Mouse (Mus musculus) layer of hippocampus, adult 18-20 months (tissue): ENCODE measurements at regions not wholly inside any gene's neighbourhood (a gene's known extent, or its start where the extent isn't known, plus 50 kb on each side); places are given as distances from the start of the nearest gene placed in this dataset.

Experiments
- DNase-seq, 2 experiments: peaks; one replicate each; pipeline ENCODE4 v3.0.0; 2022; ENCODE audit warnings: low spot score in 2 of 2

GRCm38 (mm10) chr15:94067721-94068120 is 397.5 kb downstream of the Adamts20 start:
- DNase-seq = no peak

DNA sequence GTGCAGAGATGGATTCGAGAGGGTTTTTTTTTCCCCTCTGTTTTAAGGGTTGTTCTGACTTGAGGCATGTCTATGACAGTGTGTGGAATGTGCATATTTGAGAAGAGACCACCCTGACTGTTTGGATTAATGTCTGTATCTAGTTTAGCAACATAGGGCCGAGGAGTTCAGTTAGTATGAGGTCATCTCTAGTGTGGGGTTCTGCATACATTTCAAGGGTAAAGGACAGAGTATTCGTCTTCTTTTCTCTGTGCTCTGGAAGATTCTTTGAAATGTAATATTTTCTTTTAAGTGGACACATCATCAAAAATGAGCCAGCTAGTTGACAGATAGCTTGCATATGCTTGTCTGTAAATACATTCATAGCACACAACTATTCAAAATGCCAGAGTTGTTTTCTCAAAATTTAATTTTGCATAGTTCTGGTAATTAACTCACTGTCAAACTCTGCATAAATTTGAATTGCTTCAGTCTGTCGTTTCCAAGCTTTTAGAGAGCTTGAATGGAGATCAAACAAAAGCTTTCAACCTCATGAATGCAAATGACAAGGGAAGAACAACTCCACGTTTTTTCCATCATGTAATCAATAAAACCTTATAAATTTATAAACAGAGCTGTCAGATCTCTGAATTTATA is 415.5 kb downstream of the Adamts20 start:
- no peak for DNase-seq

GRCm38 (mm10) chr15:94046186-94046585 is 419.0 kb downstream of the Adamts20 start:
- no peak for DNase-seq

DNA sequence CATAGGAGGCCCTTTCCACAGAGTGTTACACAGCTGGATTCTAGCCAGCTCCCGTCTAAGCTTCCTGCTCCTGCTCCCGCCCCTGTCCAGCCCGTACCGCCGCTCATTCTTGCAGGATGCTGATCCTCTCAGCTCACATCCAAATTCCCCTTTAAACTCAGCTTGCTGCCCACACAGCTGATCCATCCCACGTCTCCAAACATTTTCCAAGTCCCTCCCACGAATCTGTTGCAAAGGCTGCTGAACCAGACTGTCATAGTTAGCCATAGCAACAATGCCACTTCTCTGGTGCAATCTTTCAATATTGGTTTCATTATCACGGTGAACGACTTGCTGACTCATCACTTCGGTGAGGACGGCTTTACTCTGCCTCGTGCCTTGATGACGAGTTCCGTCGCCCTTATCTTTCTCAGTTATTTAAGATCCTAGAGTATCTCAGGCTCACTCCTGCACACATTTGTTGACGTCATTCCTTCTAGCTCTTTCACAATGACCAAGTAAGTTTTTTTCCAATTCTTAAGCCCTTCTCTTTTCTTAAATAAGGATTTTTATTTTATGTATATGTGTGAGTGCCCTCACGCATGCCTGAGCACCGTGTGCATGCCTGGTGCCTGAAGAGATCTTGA is 420.0 kb downstream of the Adamts20 start:
- peak; percentile 57 to 81 for DNase-seq

DNA sequence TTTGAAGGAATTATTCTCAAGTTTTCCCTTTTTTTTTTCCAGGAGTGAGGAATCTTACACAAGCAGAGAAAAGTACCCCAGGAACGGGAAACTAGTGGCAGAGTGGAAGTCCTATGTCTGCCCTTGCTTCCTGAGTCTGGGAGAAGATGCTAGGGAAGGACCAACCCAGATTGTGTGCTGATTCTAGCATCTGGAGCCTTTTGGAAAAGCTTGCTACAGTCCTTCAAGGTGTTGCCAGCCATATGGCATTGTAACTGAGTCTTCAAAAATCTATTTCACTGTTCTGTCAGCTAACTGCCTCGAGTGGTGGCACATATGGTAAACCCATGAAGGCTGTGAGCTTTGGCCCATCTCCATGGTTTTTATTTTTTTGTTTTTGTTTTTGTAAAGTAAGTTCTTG is 432.3 kb downstream of the Adamts20 start:
- DNase-seq = peak; percentile 9 to 62

DNA sequence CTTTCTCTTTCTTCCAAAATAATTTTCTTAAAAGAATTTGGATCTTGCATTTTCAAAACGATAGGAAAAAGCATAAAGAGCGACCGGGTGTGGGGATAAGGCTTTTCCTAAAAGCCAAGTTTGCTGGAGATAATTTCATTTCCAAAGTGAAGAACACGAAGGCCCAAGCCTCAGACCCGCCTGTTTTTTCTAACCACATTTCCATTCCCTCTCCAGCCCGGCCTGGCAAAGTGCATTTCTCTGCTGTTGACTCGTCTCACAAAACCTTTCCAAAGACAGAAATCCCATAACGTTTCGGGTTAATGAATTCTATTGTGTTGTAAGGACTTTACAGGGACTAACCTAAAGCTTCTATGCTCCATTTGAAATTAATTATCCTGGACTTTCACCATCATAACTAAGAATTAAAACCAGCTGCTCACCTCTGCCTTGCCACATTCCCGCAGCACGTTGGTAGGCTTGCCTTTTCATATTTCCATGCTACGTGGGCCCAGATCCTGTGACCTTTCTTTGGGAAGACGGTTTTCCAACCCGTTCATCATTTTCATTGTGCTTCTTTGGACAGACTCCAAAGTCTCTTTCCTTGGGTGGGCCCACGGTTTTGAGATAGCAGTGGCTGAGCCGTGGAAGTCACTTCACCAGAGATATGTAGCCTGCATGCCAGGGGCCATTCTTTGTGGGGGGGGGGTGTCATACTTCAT is 430.5 kb upstream of the Prickle1 start:
- no peak for DNase-seq

- DNase-seq = no peak
Observed at GRCm38 (mm10) chr15:94025239-94025971, 429.7 kb upstream of the Prickle1 start.

DNA sequence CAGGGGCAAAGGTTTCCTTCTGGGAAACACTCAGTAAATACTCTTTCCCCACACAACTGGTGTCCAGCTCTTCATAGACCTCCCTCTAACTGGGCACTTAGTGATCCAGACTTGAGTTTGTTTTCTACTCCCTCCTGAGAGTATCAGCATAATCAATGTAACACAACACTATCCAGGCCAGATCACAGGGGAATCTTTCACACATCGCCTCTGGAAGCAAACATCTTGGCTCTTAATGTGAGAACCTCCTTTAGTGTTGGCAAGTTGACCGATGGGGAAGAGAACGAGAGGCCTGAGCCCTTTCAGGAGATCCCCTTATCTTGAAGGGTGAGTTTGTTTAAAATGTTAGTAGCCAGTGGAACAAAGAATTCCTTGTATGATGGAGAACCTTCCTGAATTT is 429.1 kb upstream of the Prickle1 start:
- DNase-seq = no peak

- no peak for DNase-seq
Observed at GRCm38 (mm10) chr15:94024126-94024730, 428.5 kb upstream of the Prickle1 start.

GRCm38 (mm10) chr15:94023501-94023900 is 427.8 kb upstream of the Prickle1 start:
- no peak for DNase-seq

GRCm38 (mm10) chr15:94017814-94018213 is 422.1 kb upstream of the Prickle1 start:
- DNase-seq = peak; percentile 41 to 59

GRCm38 (mm10) chr15:94011499-94011898 is 415.8 kb upstream of the Prickle1 start:
- no peak for DNase-seq

GRCm38 (mm10) chr15:94006082-94006481 is 410.4 kb upstream of the Prickle1 start:
- DNase-seq = no peak

GRCm38 (mm10) chr15:94004911-94005310 is 409.2 kb upstream of the Prickle1 start:
- no peak for DNase-seq

DNA sequence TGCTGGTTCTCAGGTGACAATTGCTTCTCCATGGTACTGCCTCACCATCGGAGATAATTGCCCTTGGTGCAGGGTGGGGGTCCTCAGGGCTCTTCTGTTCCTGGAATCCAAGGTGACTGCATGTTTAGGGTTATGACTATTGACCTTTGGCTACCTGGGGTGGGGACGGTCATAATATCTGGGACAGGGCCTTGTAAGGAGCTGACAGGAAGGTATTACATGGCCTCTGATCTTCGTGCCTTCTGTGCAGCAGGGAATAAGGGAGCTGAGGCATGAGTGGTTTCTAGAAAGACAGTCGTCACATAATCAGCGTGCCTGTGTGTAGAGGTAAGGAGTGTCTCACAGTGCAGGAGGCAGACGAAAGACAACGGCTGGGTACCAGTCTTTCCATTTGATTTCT is 407.5 kb upstream of the Prickle1 start:
- no peak for DNase-seq

DNA sequence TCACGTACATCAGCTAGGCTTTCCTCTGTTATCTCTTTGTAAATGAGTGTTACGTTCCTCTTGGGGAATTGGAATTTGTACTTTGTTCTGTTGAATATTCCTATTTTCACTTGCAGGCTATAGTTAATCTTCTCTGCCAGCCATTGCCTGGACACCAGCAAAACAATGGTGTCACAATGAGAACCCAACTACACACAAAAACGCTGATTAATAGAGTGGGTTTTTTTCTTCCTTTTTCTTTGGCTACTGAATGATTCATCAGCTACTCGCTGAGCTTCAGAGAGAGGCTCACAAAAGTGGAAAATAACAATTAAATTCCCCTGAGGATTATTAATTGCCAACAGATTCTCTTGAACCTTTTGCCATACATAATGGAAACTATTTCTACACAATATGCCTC is 398.9 kb upstream of the Prickle1 start:
- DNase-seq = no peak

- DNase-seq = no peak
Observed at GRCm38 (mm10) chr15:93990139-93990538, 394.4 kb upstream of the Prickle1 start.

DNA sequence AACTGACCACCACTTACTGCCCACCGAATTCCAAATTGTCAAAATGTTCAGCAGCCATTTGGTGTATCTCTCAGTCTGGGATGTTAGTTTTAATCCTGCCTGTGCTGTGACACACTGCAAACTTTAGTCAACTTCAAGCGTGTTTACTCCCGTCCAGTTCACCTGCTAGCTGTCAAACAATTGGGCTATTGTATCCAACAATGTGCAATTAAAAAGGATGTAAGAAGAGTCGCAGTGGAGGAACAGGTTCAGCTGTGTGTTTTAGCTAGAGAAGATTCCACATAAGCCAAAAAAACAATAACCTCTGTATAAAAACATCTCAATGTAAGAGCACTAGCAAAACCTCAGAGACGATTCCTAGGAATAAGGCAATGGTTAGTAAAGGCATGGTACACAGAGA is 392.7 kb upstream of the Prickle1 start:
- DNase-seq = no peak

DNA sequence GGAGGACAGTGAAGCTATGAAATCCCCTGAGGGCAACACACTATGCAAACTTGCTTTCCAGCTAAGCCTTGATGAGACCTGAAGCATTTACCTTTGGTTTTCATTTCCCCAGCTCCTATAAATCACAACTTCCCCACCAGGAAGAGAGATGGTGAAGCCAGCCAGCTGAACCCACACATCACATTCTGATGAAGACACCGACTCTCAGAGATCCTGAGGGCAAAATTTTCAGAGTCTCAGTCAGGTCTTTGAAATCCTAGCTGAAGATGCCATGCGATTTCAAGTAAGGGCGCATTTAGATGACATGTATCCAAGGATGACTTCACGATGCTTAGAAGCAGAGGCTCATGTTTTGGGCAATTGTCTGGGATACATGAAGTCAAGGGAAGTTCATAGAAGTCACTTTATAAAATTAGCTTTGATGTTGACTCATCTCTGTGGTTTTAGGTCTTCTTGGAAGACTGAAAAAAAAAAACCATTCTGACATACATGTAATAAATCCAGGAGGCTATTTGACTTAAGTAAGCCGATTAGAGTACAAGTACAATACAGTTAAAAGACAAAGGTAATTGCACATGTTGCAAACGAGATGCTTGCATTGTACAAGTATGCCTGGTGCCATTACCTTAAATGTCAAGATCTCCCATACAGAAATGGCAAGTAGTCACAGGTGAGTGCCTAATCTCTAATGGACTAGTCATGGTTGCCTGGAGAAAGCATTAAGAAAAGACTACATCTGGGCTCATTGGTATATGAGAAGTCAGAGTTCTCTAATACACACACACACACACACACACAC is 391.1 kb upstream of the Prickle1 start:
- DNase-seq = no peak

DNA sequence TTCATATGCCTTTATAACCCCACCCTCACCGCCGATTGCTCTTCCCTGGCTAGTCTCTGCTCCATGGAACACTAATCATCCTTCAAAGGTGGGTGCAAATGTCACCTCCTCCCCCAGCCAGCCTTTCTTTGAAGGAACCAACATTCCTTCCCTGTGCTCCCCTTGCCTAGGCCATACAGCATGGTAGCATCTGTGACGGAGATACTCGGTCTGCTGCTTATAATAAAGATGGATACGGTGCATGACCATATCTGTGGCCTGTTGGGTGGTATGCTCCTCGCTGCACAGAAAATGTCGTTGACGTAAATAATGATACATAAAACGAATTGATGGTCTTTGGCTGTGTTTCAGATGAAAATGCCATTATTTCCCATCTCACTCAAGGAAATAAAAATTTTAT is 386.4 kb upstream of the Prickle1 start:
- no peak for DNase-seq

DNA sequence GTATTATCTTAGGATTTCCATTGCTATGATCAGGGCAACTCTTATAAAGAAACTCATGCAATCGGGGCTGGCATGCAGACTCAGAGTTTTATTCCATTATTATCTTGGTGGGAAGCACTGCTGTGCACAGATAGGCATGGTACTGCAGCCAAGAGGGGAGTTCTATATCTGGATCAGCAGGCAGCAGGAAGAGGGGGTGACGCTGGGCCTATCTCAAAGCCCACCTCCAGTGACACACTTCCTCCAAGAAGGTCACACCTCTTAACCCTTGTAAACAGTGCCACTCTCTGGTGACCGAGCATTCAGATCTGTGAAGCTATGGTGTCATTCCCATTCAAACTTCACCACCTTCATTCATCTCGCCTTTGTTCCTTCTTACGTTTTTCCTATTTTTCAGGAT is 381.8 kb upstream of the Prickle1 start:
- peak in 1 of 2 experiments; percentile 22 for DNase-seq
